Mouse (Mus musculus) C2C12 (cell line): ENCODE data around the gene Mreg.

Source experiments
- CEBPB ChIP-seq: IDR thresholded peaks from one replicate; pipeline ENCODE4 v1.6.1; 2011; ENCODE audit warnings: low read depth, mild to moderate bottlenecking, control low read depth, moderate library complexity
- CTCF ChIP-seq: IDR thresholded peaks from one replicate; pipeline ENCODE4 v1.5.1; 2011; ENCODE audit not compliant: control insufficient read depth, insufficient read depth, insufficient read length
- MAX ChIP-seq: IDR thresholded peaks from one replicate; pipeline ENCODE4 v1.6.1; 2011; ENCODE audit warnings: mild to moderate bottlenecking, control low read depth

- TF ChIP-seq CTCF: no peak
- TF ChIP-seq CEBPB: no peak
- TF ChIP-seq MAX: no peak
Measured at GRCm38 (mm10) chr1:72251806-72252205, 39.7 kb upstream of the Mreg start.
